Mouse (Mus musculus) NIH3T3 (cell line): ENCODE measurements around the gene Fnd3c2.
"Not testable (repeated sequence)": the region's sequence is repeated elsewhere in the genome, so short reads cannot be mapped to it uniquely, and the experiment has no call there.

ENCODE experiments used
- DNase-seq: peaks from one replicate; pipeline ENCODE4 v3.0.0-alpha.2; 2012; ENCODE audit warnings: low read depth

Fnd3c2 gene

DNA sequence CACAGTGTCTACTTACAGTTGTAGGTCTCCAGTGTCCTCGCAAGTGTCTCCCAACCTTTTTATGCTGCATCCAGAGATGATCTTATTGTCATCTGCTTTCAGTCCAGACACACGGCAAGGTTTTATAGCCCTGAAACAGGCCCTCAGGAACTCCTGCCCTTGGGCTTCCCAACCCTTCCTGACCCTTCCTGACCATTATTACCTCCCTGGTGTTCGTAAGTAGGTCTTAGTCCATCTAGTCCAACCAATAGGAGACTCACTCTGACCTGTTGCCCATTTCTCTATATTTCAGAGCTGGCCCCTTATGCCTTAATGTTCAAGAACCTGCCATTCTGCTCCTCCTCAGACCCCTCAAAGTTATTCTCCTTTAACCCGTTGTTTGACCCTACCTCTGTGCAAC, at the start of gene Fnd3c2:
TSS of gene Fnd3c2 (minus strand) at position 101 of the 400 bp plus-strand sequence.
- no peak for DNase-seq

DNA sequence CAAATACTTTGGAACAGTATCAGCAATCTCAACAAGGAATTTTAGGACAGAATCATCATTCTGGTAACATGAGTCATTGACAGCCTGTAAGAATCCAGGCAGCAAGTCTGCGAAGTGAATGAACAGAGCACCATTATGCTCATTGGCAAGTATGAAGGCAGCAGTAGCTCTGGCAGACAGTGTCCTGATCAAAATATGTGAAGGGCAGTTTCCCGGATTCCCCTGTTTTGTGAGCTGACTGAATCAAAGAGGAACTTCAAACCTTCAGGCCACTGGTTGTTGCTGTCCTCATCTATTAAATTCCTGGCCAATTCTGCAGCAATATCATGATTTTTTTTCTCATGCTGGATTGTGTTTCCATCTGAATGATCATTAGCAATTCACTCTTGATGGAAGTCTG, 29.3 kb upstream of the Fnd3c2 start:
- DNase-seq: peak; percentile 1

DNA sequence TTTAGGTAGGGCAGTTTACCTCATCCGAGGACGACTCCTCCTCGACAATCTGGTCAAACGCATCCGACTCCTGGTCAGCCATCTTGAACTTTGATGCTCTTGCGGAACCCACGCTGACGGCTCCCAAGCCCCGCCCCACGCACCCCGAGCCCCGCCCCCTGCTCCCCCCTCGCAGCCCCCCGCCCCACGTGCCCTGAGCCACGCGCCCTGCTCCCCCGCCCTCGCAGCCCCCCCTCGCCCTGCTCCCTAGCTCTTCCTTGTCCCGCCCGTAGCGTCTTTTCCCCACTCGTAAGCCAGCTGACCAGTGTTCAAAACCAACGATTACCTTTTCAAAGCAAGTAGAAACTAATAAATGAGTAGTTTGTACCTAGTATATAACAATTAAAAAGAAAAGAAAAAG, 34.1 kb downstream of the Fnd3c2 start, which contains the start of gene Taf9b:
TSS of gene Taf9b (minus strand) at position 101 of the 400 bp plus-strand sequence.
- no peak for DNase-seq

DNA sequence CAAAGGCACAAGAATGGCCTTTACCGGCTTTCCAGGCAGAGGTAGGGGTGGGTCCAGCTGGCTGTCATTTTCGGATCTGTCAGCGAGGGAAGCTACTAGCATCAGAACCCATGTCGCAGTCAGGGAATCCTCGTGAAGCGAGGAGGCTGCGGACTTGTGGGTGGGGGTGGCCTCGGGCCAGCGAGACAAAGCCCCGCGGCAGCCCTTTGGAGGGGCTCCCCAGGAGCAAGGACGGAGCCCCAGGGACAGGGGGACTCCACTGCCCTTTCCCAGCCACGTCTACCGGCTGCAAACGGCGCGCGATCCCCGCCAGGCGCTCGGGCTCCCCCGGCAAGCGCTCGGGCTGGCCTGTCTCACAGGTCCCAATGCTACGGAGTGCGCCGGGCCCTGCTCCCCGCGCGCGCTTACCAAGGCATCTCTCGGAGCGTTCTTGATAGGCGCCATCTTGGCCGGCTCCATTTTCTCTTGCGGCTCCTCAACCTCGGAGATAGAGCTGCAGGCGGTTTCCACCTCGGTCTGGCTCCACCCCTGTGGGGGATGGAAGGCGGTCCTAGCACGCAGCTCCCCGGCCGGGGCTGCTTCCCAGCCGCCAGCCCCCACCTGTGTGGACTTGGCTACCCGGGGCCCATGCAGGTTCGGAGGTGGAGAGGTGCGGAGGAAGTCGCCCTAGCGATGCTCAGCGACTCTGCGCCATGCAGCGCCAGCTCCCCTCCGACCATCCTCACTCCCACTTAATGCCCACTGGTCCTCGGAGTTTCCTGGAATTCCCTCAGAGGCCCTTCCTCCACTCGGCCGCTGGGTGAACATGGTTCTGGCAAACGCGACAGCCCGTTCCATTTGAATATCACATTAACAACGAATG, 35.8 kb downstream of the Fnd3c2 start:
- peak; percentile 85 for DNase-seq

DNA sequence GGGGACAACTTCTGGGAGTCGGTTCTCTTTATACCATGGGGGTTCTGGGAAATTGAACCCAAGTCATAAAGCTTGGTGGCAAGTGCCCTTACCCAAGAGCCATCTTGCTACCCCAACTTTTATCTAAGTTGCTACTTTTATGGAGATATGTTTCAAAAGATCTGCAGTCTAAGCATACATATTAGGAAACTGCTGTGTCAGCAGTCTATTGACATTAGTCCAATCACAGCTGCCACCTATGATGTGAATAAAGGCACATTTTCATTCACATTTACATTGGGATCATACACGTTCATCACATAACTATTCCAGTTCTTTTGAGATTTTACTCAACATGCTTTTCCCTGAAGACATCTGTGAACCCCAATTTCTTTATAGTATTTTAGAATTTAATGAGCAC, 46.1 kb downstream of the Fnd3c2 start:
- DNase-seq: no peak

DNA sequence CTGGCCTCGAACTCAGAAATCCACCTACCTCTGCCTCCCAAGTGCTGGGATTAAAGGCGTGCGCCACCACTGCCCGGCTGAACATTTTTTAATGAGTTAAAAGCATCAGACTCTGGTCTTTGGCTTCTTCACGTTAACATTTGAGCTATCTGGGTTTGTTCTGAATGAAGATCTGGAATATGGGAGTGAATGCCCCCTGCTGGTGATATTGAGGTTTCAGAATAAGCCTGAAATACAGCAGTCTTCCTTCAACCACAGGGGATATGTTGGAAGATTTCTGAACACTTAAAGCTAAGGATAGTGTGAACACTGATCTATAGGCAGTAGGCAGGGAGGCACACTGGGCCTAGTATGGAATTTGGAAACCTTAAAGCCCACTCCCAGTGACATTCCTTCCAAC, 56.3 kb downstream of the Fnd3c2 start:
- peak; percentile 26 for DNase-seq

DNA sequence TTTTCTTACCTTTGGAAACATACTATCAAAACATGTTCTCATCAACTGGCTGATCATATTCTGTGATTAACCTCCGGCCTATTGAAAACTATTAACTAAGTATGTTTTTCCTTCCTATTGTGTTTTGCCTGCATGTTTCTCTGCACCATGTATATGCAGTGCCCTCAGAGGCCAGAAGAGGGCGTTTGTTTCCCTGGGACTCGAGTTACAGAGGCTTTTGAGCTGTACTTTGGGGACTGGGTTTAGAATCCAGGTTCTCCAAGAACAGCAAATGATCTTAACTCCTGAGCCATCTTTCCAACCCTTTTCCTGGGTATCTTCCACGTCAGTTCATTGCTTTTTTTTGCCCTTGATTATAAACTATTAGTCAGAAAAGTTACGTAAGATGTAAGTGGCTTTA, 57.9 kb downstream of the Fnd3c2 start:
- DNase-seq: peak; percentile 31

DNA sequence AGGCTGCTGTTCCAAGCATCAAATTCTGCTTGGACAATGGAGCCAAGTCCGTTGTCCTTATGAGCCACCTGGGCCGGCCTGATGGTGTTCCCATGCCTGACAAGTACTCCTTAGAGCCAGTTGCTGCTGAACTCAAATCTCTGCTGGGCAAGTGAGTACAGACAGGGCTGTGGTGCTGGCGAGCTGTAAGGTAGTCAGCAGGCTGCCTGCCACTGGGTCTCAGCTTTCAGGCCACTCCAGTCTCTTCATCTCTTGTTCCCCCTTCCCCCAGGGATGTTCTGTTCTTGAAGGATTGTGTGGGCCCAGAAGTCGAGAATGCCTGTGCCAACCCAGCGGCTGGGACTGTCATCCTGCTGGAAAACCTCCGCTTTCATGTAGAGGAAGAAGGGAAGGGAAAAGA, 60.8 kb downstream of the Fnd3c2 start:
- DNase-seq: not testable (repeated sequence)

DNA sequence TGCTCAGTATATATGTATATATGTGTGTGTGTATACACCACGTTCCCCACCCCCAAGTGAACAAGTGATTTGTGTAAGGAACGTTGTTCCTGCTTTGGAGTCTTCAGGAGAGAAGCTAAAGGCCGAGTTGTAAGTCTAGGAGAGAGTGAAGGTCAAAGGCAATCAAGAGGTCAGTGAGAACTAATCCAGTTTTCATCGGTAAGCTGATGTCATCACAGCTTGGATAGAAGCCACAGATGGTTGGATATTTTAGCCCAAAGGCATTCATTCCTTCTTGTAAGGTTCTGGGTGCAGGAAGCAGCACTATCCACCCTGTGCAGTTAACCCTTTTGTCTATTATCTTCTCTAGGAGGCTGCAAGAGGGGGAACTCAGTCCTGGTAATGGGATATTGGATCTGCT, 65.1 kb downstream of the Fnd3c2 start:
- peak; percentile 28 for DNase-seq

DNA sequence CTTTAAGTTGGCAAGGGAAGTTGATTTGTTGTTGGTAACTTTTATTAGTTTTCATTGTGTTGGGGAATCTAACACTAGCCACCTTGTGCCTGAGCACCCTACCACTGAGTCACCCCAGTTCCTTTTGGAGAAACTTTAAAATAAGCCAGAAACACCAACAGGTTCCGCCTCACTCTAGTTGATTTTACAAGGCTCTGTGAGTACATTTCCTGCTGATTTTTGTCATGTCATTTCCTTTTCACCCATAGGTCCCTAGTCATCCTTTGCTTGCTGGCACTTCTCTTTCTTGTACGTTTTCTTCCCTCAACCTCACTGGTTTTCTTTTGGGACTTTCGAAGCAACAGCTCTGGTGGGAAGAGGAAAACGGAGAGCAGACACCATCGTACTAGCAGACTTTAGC, 65.8 kb downstream of the Fnd3c2 start:
- DNase-seq: no peak

DNA sequence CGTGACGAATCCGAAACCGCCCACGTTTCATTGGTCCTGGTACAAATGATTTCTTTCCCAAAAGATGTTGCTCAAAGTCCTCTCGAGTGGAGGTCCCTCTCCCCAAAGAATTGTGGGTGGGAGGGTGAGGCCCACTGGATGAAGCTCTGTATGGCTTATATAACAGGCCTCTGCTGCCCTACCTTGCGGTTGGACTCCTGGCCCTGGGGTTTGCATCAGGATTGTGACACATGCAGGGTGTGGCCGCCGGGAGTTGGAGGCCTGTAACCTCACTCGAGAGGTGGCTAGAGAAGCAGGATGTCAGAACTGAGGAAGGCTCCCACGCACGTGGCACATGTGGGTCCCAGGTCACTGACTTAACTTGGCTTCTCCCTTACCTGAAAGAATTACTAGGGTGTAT, 67.4 kb downstream of the Fnd3c2 start:
- peak; percentile 38 for DNase-seq

DNA sequence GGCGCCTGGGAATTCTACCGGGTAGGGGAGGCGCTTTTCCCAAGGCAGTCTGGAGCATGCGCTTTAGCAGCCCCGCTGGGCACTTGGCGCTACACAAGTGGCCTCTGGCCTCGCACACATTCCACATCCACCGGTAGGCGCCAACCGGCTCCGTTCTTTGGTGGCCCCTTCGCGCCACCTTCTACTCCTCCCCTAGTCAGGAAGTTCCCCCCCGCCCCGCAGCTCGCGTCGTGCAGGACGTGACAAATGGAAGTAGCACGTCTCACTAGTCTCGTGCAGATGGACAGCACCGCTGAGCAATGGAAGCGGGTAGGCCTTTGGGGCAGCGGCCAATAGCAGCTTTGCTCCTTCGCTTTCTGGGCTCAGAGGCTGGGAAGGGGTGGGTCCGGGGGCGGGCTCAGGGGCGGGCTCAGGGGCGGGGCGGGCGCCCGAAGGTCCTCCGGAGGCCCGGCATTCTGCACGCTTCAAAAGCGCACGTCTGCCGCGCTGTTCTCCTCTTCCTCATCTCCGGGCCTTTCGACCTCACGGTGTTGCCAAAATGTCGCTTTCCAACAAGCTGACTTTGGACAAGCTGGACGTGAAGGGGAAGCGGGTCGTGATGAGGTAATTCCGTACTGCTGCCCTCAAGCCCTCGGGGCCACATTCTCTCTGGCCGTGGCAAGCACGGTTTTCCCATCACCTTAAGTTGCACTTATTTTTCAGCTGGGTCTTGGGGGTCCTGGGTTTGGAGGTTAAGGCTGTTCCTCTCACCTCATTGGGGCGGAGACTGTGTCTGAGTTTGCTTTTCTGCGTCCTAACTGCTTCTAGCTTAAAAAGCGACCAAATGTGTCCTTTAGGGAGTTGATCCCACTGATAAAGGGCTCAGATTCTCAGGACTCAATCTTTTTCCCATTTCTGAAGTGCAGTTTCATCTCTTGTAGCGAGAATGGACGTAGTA, 68.2 kb downstream of the Fnd3c2 start, which contains the start of gene Pgk1:
TSS of gene Pgk1 (plus strand) at position 388 of the 937 bp plus-strand sequence.
- DNase-seq: peak; percentile 94

DNA sequence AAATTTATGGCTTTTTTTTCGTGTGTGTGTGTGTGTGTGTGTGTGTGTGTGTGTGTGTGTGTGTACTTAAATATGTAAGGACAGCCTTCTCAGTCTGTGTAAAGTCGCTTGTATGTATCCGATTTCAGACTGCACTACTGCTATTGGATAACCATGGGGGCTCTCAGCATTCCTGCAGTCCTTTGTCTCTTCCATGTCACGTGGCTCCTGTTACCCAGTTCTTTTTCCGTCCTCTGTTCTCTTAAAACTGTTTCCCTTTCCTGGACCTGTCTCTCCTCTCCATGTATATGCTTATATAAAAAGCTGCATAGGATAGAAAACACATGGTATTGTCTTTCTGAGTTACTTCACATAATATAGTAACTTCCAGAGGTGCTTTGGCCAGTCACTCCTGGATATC, 69.5 kb downstream of the Fnd3c2 start:
- peak; percentile 51 for DNase-seq
